Mouse (Mus musculus) adrenal gland, postnatal 14 days (tissue): ENCODE data around the gene Plek. TPM values are rescaled to one million over a fixed set of nuclear protein-coding genes. Genes with fewer than 3 reads are reported as not detected.

Experiments
- DNase-seq: peaks from one replicate; pipeline ENCODE4 v3.0.0; 2021; ENCODE audit warnings: mixed read lengths
- total RNA-seq: library from RNA; stranded (reverse); gene quantifications from 2 replicates; pipeline ENCODE4 v1.2.3, GENCODE M21; 2021

The Plek gene
- total RNA-seq, 1 experiment from 2014 or later = 3.1 TPM

GRCm38 (mm10) chr11:17000353-17001334, 51.5 kb downstream of the Plek start:
- DNase-seq = peak; percentile 28

GRCm38 (mm10) chr11:16999933-17000332, 52.2 kb downstream of the Plek start:
- DNase-seq = no peak

- no peak for DNase-seq
Observed at GRCm38 (mm10) chr11:16999387-16999786, 52.8 kb downstream of the Plek start.

- DNase-seq = no peak
Observed at GRCm38 (mm10) chr11:16997465-16997864, 54.7 kb downstream of the Plek start.

- DNase-seq = no peak
Observed at GRCm38 (mm10) chr11:16996818-16997217, 55.4 kb downstream of the Plek start.

- no peak for DNase-seq
Observed at GRCm38 (mm10) chr11:16992880-16993279, 59.3 kb downstream of the Plek start.

GRCm38 (mm10) chr11:16989885-16990284, 62.3 kb downstream of the Plek start:
- no peak for DNase-seq

- DNase-seq = peak; percentile 16
Observed at GRCm38 (mm10) chr11:16987745-16988328, 64.3 kb downstream of the Plek start.

- no peak for DNase-seq
Observed at GRCm38 (mm10) chr11:16986550-16987187, 65.5 kb downstream of the Plek start.

GRCm38 (mm10) chr11:16978161-16978707, 73.9 kb downstream of the Plek start:
- DNase-seq = no peak

- DNase-seq = no peak
Observed at GRCm38 (mm10) chr11:16977611-16978010, 74.6 kb downstream of the Plek start.

GRCm38 (mm10) chr11:16976937-16977336, 75.2 kb downstream of the Plek start:
- no peak for DNase-seq

GRCm38 (mm10) chr11:16973086-16973485, 79.1 kb downstream of the Plek start:
- no peak for DNase-seq

GRCm38 (mm10) chr11:16972027-16972426, 80.2 kb downstream of the Plek start:
- DNase-seq = no peak

- DNase-seq = no peak
Observed at GRCm38 (mm10) chr11:16969650-16970049, 82.5 kb downstream of the Plek start.

GRCm38 (mm10) chr11:16967806-16968205, 84.4 kb downstream of the Plek start:
- peak; percentile 45 for DNase-seq

GRCm38 (mm10) chr11:16958520-16958919, 93.7 kb downstream of the Plek start:
- DNase-seq = no peak

- no peak for DNase-seq
Observed at GRCm38 (mm10) chr11:16957030-16957429, 95.2 kb downstream of the Plek start.

GRCm38 (mm10) chr11:16956115-16956862, 95.9 kb downstream of the Plek start:
- no peak for DNase-seq

- DNase-seq = no peak
Observed at GRCm38 (mm10) chr11:16951761-16952010, 100.5 kb downstream of the Plek start.

- peak; percentile 96 for DNase-seq
Observed at GRCm38 (mm10) chr11:16950976-16951760, 101.0 kb downstream of the Plek start, which contains the start of gene Fbxo48. Fbxo48 (plus strand) TSS chr11:16951375.
